Comparison of ENCODE assay signal across 36 mouse cellular contexts in genomic region chr9:37917540-37917939, GRCm38 (mm10). TPM values are rescaled to one million over a fixed set of nuclear protein-coding genes. Genes with fewer than 3 reads are reported as not detected.
"Had no signal": no experiment of that assay in that cellular context is flagged by ENCODE, and none has a peak within 500 bp of the region (broad histone marks: within the 10 kb centered on the region; RNA-seq: fewer than 3 reads in every experiment).

Gene Olfr878, plus strand, starts transcription at chr9:37917840.

- DNase-seq: left cerebral cortex, postnatal 4 days; liver; liver, embryonic 13.5 days; liver, postnatal 0 days; lung, adult 18-20 months; lung, adult 2 months; lung, embryonic 14.5 days; lung, postnatal 10 days; lung, postnatal 14 days; lung, postnatal 36 days; lung, postnatal 4 days; midbrain, embryonic 14.5 days had no signal

- H3K27ac ChIP-seq: limb, embryonic 10.5 days; limb, embryonic 12.5 days; limb, embryonic 13.5 days; limb, embryonic 15.5 days; liver, embryonic 12.5 days; liver, embryonic 13.5 days; liver, embryonic 14.5 days; liver, embryonic 15.5 days; lung, embryonic 15.5 days; macrophage; midbrain, embryonic 10.5 days; midbrain, embryonic 12.5 days; midbrain, embryonic 13.5 days; midbrain, embryonic 15.5 days; neural tube, embryonic 12.5 days had no signal

- H3K4me3 ChIP-seq: limb, embryonic 10.5 days; limb, embryonic 12.5 days; limb, embryonic 13.5 days; limb, embryonic 15.5 days; liver, embryonic 12.5 days; liver, embryonic 13.5 days; liver, embryonic 15.5 days; lung, embryonic 15.5 days; megakaryocyte, embryonic 14.5 days; midbrain, embryonic 10.5 days; midbrain, embryonic 12.5 days; midbrain, embryonic 13.5 days; midbrain, embryonic 15.5 days; myocyte; neural tube, embryonic 12.5 days had no signal

RNA-seq across cellular contexts. Expression of gene Olfr878, which starts in this region (rescaled TPM):
- total RNA-seq: left cerebral cortex, postnatal 10 days; left cerebral cortex, postnatal 14 days; left cerebral cortex, postnatal 4 days; liver, adult 2 months; megakaryocyte progenitor cell, adult 5-6 weeks; megakaryocyte, adult 5-6 weeks; megakaryocyte-erythroid progenitor cell, adult 5-6 weeks; midbrain, postnatal 0 days; monocyte, adult 5-6 weeks had no signal
